Mouse (Mus musculus) spleen, adult 2 months (tissue): ENCODE data around the gene Iqschfp.

ENCODE experiments used
- CTCF ChIP-seq: fragments of 200-500 bp; IDR thresholded peaks from 2 replicates; pipeline ENCODE4 v1.5.1; 2011; ENCODE audit warnings: mild to moderate bottlenecking, inconsistent platforms; ENCODE audit not compliant: insufficient read depth, insufficient read length, insufficient replicate concordance; ENCODE audit errors: extremely low read depth
- POLR2A ChIP-seq: fragments of 200-500 bp; IDR thresholded peaks from 2 replicates; pipeline ENCODE4 v1.6.1; 2011; ENCODE audit warnings: low read depth, low read length, inconsistent platforms

GRCm38 (mm10) chr3:68535160-68535728 is 643.2 kb downstream of the Iqschfp start:
- TF ChIP-seq CTCF, result no peak
- TF ChIP-seq POLR2A, result no peak
